Mouse (Mus musculus): ENCODE measurements around the gene Zfp366. TPM values are rescaled to one million over a fixed set of nuclear protein-coding genes. Genes with fewer than 3 reads are reported as not detected.

Zfp366 gene
- total RNA-seq, 2 experiments from 2014 or later = 6.0 to 6.4 TPM

GRCm38 (mm10) chr13:99186138-99186853 lies 1.7 kb downstream of the Zfp366 start:
- no peak for DNase-seq (ENCODE audit: low spot score in 2 of 2)

GRCm38 (mm10) chr13:99186859-99187258 lies 2.2 kb downstream of the Zfp366 start:
- no peak for DNase-seq (ENCODE audit: low spot score in 2 of 2)

DNA sequence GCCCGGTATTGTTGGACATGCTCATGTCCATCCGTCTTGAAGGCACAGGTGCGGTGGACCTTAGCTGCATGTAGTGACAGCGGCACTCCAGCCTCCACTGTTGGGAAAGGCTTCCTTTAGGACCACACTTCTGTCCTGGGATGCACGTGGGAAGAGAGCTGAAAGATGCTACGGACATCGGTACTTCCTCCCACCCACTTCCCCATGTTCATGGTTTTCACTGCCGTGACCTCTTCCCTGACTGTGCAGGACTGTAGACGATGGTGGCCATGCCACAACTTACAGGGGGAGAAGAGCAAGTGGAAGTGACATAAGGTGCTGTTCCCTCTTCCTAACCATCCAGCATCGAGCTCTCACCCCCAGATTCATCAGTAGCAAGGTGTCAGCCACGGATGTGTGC lies 2.8 kb downstream of the Zfp366 start:
- no peak for DNase-seq (ENCODE audit: low spot score in 2 of 2)

- no peak for DNase-seq (ENCODE audit: low spot score in 2 of 2)
These were observed 4.0 kb downstream of the Zfp366 start for GRCm38 (mm10) chr13:99188625-99189024.

- no peak for DNase-seq (ENCODE audit: low spot score in 2 of 2)
These were observed 5.0 kb downstream of the Zfp366 start for GRCm38 (mm10) chr13:99189671-99190070.

DNA sequence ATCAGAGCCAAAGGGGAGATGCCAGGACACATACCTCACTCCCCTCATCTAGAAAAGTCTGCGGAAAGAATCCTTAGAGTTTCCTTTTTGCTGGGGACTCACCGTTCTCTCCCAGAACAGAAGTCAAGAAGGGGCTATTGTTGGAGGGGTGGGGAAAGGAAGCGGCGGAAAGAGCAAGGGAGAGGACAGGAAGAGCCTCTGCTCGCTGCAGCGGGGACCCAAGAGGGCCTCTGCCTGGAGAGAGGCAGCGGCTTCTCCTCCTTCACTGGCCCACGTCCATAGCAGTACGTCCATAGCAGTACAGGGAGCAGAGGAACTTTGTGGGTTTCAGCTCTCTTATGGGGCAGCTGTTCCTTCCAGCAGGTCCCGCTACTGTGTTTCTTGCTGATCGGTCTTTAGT lies 5.8 kb downstream of the Zfp366 start:
- peak in 1 of 2 experiments; percentile 40 for DNase-seq (ENCODE audit: low spot score in 2 of 2)

DNA sequence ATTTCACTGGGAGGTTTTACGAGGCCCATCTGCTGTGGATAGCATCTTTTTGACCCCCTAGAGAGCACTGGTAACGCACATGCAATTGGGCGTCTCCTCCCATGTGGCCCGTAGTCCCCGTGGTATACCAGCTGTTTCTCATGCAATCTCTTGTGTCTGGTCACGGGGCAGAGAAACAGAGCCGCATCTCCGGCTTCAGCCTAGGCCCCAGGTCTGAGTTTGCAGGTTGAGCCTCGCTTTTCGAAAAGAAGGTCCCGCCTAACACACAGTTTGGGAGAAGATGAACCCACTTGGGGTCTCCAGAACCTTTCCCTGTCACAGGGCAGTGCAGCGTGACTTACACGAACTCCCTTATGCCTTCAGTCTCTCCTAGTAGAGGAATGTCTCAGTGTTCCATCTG lies 6.4 kb downstream of the Zfp366 start:
- no peak for DNase-seq (ENCODE audit: low spot score in 2 of 2)

DNA sequence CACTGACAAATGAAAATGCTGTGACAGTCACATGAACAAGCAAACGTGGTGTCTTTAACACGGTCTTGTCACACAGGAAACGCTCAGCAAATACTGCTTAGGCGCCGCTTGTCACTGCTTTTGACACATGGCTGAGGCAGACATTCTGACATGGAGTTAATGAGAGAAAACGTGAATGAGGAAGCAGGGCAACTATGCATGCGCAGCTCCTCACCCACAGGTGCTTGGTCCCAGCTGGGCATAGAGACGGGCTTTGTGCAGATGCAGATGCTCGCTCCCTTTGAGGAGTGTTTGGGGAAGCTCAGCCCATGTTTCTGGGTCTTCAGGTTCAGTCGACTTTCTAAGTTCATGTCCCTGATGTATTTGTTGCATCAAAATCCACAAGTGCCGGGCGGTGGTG lies 11.7 kb downstream of the Zfp366 start:
- DNase-seq (ENCODE audit: low spot score in 2 of 2) = no peak

GRCm38 (mm10) chr13:99196865-99197264 lies 12.2 kb downstream of the Zfp366 start:
- DNase-seq (ENCODE audit: low spot score in 2 of 2) = no peak

DNA sequence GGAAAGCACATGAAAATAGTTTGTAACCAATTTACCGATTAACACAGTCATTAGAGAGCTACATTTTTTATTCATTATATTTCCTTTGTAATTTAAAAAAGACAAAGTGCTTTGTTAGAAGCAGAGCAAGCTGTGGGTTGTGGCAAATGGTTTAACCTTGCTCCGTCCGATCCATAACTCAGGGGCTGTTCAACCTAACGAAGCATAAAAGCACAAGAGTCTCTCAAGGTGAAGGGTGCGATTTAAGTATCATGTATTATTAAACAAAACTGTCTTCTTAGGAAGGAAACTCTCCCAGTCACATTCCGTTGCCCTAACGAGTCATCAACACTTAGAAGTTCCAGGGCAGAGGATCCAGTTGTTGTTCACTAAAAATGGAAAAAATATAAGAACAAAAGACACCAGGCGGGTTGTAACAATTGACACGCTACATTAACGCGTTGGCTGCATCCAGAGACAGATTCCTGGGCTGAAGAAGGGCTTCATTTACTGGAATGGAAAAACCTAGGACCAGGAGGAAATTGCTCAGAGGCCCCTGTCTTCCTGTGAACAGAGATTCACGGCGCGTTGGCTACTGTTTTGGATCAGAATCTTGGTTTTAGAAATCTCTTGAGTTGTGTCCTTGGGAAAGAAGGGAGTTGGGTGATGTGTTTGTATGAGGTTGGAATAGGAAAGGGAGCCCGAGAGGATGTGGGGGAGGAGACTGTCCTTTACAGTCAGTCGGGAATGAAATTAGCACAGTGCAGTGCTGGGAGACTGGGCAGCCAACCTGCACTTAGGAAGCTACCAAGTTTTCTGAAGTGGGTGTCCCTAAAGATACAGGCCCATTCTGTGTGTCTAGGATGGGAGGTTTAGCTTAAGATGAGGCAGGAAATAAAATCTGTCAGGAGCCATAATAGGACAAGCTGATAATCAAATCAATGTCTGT lies 17.3 kb downstream of the Zfp366 start:
- no peak for DNase-seq (ENCODE audit: low spot score in 2 of 2)

- DNase-seq (ENCODE audit: low spot score in 2 of 2) = no peak
These were observed 22.6 kb downstream of the Zfp366 start for GRCm38 (mm10) chr13:99207214-99207613.

DNA sequence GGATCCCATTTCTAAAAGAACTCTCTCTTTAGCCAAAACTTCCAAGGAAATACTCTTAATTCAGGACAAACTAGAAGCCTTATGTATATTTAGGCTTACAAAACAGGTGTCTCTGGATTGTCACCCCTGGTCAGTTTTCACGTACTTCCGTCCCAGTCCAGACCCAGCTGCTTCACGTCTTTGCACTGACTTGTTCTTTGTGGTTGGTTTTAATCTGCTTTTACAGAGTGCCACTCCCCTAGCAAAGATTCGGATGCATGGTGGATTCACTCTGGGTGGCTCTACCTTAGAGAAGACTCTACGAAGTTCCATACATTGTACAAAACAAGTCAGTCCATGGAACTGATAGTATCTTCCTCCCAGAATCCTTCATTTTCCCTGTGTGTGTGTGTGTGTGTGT lies 25.2 kb downstream of the Zfp366 start:
- no peak for DNase-seq (ENCODE audit: low spot score in 2 of 2)

DNA sequence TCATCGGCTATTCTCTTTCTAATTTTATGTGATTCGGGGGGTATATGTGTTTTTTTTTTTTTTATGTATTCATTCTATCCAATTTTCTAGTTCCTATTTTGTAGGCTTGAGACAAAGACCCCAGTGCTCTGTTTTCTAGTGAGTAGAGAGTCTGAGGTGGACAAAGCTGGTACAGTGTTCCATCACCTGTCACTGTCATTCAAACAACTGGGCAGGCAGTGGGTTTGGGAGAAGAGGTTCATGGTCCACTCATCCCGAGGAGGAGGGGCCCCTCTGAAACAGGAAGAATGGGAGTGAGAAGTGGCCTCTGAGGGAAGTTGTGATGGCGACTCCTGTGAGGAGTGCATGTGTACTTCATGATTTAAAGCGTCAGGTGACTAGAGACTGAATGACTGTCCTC lies 26.2 kb downstream of the Zfp366 start:
- DNase-seq (ENCODE audit: low spot score in 2 of 2) = no peak

DNA sequence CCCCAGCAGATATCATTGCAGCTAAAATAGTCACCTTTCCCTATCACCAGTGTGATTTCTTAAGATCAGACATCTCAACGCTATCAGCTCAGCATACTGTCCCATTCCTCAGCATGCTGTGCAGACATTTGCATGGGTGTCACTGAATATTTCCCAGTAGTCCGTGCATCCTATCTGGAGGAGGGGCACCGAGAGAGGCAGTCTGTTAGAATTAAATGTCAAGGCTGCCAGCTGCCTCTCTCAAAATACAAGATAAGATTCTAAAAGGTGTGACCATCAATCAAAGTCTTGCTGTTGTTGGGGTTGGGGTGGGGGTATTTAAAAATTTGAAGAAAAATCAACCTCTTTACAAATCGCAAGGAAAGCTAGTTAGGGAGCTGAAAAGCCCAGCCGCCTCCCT lies 28.4 kb downstream of the Zfp366 start:
- no peak for DNase-seq (ENCODE audit: low spot score in 2 of 2)

DNA sequence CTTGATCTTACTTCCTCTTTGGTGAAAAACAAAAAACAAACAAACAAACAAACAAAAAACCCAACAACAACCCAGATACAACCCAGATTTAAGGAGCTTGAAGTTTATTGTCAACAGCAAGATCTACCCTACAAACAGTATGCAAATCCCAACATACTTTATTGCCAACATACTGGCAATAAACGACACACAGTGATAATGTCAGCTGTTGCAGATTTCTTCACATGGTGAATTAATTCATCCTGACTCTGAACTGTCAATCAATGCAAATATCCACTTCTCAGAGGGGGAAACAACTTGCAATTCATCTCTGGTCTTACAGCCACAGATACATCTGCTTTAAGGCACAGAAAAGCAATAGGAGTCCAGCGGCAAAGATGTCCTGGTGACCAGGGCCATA lies 31.4 kb downstream of the Zfp366 start:
- no peak for DNase-seq (ENCODE audit: low spot score in 2 of 2)

DNA sequence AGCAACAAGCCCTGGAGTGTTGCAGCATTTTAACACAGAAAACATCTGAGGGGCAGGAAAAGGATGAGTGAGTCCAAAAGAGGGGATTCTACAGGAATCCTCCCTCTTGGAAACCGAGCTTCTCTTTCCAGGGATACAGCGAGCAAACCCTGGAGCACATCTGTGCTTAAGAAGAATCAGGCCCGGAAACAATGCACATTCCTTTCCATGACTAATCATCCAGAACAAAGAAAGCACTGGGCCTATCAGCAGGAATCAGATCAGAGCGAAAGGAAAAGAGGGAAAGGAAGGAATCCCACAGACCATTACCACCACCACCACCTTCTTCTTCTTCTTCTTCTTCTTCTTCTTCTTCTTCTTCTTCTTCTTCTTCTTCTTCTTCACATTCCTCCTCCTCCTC lies 33.4 kb downstream of the Zfp366 start:
- no peak for DNase-seq (ENCODE audit: low spot score in 2 of 2)

GRCm38 (mm10) chr13:99219586-99219985 lies 35.0 kb downstream of the Zfp366 start:
- DNase-seq (ENCODE audit: low spot score in 2 of 2) = no peak

DNA sequence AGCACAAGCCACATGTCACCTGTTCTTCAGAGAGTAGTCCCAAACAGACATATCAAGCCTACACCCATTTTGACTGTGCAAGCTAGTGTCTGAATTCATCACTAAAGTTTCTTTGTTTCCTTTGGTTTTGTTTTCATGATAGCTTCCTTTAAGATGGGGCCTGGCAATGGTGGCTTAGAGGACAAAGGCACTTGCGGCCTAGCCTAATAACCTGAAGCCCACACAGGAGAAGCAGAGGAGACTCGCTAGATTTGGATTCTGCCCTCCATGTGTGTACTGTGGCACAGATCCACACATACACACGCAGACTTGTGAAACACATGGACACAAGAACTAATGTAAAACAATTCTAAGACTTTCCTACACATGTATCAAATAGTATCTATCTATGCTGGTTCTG lies 37.4 kb downstream of the Zfp366 start:
- no peak for DNase-seq (ENCODE audit: low spot score in 2 of 2)

GRCm38 (mm10) chr13:99222476-99222875 lies 37.9 kb downstream of the Zfp366 start:
- no peak for DNase-seq (ENCODE audit: low spot score in 2 of 2)

GRCm38 (mm10) chr13:99223321-99223884 lies 38.8 kb downstream of the Zfp366 start:
- no peak for DNase-seq (ENCODE audit: low spot score in 2 of 2)

DNA sequence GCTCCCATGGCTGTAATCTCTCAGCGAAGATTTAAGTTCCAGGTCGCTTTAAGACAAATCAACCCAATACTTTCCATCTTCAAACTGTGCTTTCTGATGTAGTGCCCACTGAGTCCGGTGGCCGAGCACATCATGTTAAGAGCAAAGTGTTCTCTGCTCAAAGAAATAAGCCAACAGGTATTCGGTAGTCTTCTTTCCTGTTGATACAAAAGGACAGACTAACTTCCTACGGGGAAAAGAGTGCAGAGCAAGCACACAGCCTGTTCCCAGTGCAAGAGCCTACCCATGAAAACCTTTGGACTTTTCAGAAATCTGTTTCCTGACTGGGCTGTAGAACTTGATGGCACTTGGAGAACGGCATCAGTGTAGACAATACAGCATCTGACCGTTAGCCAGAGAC lies 39.3 kb downstream of the Zfp366 start:
- DNase-seq (ENCODE audit: low spot score in 2 of 2) = no peak

All from gastrocnemius, postnatal 4 days (tissue).